Mouse (Mus musculus): ENCODE measurements around the gene Phlda1. TPM values are rescaled to one million over a fixed set of nuclear protein-coding genes. Genes with fewer than 3 reads are reported as not detected.
"Not testable (repeated sequence)": the region's sequence is repeated elsewhere in the genome, so short reads cannot be mapped to it uniquely, and the experiment has no call there.

The Phlda1 gene
- polyA plus RNA-seq, 1 experiment from 2014 or later: 23.2 TPM

DNA sequence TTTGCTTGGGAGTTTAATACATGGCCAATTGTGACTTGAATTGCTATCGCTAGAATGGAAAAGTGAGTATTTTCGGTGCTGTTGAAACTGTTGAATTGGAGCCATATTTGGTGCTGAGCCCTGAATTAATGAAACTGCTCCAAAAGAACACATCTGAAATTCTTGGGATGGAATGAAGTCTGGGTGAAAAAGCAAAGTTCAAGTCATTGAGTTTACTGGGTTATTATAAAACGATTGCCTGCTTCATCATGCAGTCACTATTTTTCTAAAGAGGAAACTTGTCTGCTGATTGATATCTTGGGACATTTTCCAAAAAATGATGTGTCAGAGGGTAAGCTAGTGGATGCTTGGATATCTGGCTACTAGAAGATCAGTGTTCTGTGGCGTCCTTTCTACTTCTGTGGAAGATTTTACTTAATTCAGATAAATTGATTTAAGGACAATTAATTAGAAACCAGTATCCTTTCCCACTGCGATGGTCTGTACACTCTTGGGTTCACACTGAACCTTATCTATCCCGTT lies 29.0 kb upstream of the Phlda1 start:
- no peaks in the 10 kb centered on the region for H3K9me3 ChIP-seq (replicated peaks)
- WGBS: 87% methylated on average over 6 of the region's 6 CpGs
- H3K36me3 ChIP-seq (ENCODE audit: poor library complexity, severe bottlenecking): peaks cover 11% of the 10 kb centered on the region
- peak overlapping the region; percentile 33; the same call in 1 of the 2 replicates for H3K4me2 ChIP-seq
- H3K4me3 ChIP-seq: no peak overlapping the region
- no peaks in the 10 kb centered on the region for H3K27me3 ChIP-seq
- H3K4me1 ChIP-seq: peaks cover 51% of the 10 kb centered on the region
- H3K9ac ChIP-seq: no peak overlapping the region
- H3K27ac ChIP-seq: no peak overlapping the region
- ATAC-seq: no peak

DNA sequence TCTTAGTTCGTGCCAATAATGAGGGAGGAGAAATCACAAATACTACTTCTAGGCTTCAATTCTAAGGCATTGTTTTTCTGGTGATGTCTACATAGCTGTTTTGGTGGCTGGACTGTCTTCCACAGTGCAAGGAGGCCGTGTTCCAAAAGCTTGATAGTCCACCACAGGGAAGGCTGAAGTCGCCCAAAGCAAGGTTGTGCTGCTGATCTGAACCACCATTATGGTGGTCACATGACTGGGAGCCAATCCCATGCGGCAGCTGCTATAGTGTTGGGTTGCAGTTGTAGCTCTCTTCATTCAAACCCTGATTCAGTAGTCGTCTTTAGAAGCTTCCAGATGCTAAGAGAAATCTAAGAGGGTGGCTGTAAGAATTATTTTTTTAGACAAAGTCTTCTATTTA lies 26.5 kb upstream of the Phlda1 start:
- H3K4me3 ChIP-seq: no peak overlapping the region
- H3K9me3 ChIP-seq (replicated peaks): no peaks in the 10 kb centered on the region
- WGBS: 82% methylated on average over 5 of the region's 5 CpGs
- H3K27ac ChIP-seq: no peak overlapping the region
- H3K4me2 ChIP-seq: no peak overlapping the region
- H3K36me3 ChIP-seq (ENCODE audit: poor library complexity, severe bottlenecking): peaks cover 33% of the 10 kb centered on the region
- no peak for ATAC-seq
- H3K9ac ChIP-seq: no peak overlapping the region
- no peaks in the 10 kb centered on the region for H3K27me3 ChIP-seq
- peaks cover 44% of the 10 kb centered on the region for H3K4me1 ChIP-seq

DNA sequence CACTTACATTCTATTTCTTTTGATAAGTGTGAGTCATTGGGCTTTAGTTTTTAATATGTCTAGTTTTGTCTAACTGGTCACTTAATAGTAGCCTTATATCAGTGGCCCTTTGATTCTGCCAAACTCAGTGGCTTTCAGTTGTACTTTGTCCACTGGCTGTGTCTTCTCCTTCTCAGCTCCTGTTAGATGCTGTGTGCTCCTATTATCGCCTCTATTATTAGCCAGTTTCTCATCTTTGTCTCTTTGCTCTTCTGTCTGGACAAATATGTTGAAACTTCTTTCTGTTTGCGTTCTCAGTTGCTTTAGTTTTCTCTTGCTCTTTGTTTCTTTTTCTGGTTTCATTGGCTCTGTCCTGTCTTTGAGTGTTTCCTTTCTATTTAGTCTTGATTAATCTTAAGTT lies 23.4 kb upstream of the Phlda1 start:
- H3K9me3 ChIP-seq (replicated peaks): no peaks in the 10 kb centered on the region
- H3K36me3 ChIP-seq (ENCODE audit: poor library complexity, severe bottlenecking): peaks cover 56% of the 10 kb centered on the region
- H3K27me3 ChIP-seq: no peaks in the 10 kb centered on the region
- no peak overlapping the region for H3K4me3 ChIP-seq
- no peak overlapping the region for H3K27ac ChIP-seq
- H3K9ac ChIP-seq: no peak overlapping the region
- H3K4me2 ChIP-seq: no peak overlapping the region
- 95% methylated on average over 2 of the region's 2 CpGs for WGBS
- no peak for ATAC-seq
- peaks cover 16% of the 10 kb centered on the region; the same call in 1 of the 2 replicates for H3K4me1 ChIP-seq

DNA sequence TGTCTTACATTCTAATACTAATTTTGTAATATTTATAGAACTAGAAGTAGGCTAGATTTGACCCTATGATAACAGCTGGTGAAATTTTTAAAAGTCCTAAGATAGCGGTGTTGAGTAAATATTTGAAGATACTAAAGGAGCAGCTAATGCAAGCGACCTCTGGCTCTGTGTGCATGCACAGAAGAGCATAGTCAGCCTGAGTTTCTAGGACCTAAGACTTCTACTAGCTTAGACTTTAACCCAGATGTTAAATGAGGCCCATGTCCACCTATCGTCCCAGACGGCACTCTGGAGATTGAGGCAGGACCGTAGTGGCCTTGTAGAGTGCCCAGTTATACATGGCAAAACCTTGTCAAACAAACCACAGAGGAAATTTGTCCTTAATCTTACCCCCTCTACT lies 22.0 kb upstream of the Phlda1 start:
- H3K9ac ChIP-seq: no peak overlapping the region
- no peak for ATAC-seq
- peaks cover 68% of the 10 kb centered on the region for H3K36me3 ChIP-seq (ENCODE audit: poor library complexity, severe bottlenecking)
- no peak overlapping the region for H3K27ac ChIP-seq
- H3K4me3 ChIP-seq: no peak overlapping the region
- H3K4me1 ChIP-seq: peaks cover 11% of the 10 kb centered on the region; the same call in 1 of the 2 replicates
- no peaks in the 10 kb centered on the region for H3K27me3 ChIP-seq
- H3K9me3 ChIP-seq (replicated peaks): no peaks in the 10 kb centered on the region
- H3K4me2 ChIP-seq: no peak overlapping the region
- 88% methylated on average over 5 of the region's 5 CpGs for WGBS

DNA sequence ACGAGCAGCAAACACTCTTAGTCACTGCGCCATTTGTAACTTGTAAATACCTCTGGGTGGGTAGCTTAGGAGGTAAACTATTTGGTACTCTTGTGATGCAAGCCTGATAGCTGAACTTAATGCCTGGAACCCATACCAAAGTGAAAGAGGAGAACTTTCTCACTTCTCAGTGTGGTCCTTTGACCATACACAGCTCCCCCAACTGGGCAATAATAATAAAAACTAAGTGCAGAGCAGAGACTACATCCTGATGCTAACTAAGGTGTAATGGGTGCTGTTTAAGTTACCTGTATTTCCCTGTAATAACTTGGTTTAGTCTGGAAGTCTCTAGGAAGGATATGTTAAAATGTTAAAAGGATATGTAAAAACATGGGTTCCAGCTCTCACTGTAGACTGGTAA lies 17.3 kb upstream of the Phlda1 start:
- Histone ChIP-seq H3K4me3 (no peak overlapping the region), H3K9me3 (replicated peaks) (no peaks in the 10 kb centered on the region), H3K9ac (no peak overlapping the region), H3K36me3 (ENCODE audit: poor library complexity, severe bottlenecking) (peaks cover 72% of the 10 kb centered on the region), H3K27ac (no peak overlapping the region), H3K4me1 (no peaks in the 10 kb centered on the region), H3K4me2 (no peak overlapping the region), H3K27me3 (no peaks in the 10 kb centered on the region)
- no peak for ATAC-seq
- 89% methylated on average over 2 of the region's 2 CpGs for WGBS

DNA sequence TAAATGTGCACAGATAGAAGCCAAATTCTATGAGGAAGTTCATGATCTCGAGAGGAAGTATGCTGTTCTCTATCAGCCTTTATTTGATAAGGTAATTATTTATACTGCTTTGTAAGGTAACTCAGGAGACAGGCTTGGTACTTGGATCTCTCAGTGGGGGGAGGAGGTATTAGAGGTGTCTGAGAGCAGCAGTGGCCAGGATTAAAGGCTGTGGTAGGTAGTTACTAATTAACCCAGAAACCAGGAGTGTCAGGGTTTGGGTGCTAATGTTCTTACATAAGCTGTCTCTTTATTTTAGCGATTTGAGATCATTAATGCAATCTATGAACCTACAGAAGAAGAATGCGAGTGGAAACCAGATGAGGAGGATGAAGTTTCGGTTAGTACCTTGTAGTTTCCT lies 16.0 kb upstream of the Phlda1 start:
- H3K27ac ChIP-seq; H3K4me1 ChIP-seq; H3K9me3 ChIP-seq (replicated peaks); H3K9ac ChIP-seq; H3K4me3 ChIP-seq; ATAC-seq; H3K27me3 ChIP-seq; H3K4me2 ChIP-seq: not testable (repeated sequence)
- 87% methylated on average over 4 of the region's 4 CpGs for WGBS
- H3K36me3 ChIP-seq (ENCODE audit: poor library complexity, severe bottlenecking): peaks cover 72% of the 10 kb centered on the region

DNA sequence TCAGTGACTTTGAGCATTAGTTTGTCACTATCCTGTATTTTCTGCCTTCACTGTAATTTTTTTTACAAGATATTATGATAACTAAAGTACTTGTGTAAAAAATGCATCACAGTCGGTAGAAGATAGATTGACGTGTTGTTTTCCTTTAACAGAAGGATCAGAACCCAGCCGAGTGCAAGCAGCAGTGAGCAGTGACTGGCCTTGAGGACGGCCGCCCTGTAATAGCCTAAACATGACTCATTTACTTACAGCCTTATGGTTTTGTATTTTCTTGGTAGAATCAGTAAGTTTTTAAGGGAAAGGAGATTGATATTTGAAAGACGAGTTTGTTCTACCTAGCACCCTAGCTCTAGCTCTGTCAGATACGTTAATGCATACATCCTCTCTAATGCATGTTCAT lies 10.2 kb upstream of the Phlda1 start:
- no peaks in the 10 kb centered on the region for H3K4me1 ChIP-seq
- H3K9me3 ChIP-seq (replicated peaks): no peaks in the 10 kb centered on the region
- peaks cover 64% of the 10 kb centered on the region for H3K36me3 ChIP-seq (ENCODE audit: poor library complexity, severe bottlenecking)
- H3K27ac ChIP-seq: no peak overlapping the region
- H3K4me3 ChIP-seq: no peak overlapping the region
- ATAC-seq: no peak
- H3K27me3 ChIP-seq: no peaks in the 10 kb centered on the region
- WGBS: 93% methylated on average over 7 of the region's 7 CpGs
- H3K9ac ChIP-seq: no peak overlapping the region
- no peak overlapping the region for H3K4me2 ChIP-seq

DNA sequence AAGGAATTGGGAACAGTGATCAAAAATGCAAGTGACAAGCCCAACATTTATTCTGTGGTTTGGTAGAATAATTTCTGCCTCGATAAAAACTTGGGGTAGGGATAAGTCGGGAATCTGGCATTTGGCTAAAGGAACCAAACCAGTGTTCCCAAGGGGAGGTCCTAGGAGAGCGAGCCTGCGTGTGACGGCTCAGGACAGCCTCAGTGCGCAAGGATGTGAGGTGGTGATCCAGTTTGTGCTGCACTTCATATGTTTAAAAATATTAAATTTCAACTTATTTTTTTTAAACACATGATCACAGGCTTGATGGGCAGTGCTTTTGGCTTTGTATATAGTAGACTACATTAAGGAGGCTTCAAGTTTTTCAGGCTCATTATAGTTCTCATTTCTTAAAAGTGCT lies 6.2 kb upstream of the Phlda1 start:
- Histone ChIP-seq H3K9me3 (replicated peaks) (no peaks in the 10 kb centered on the region), H3K4me3 (no peak overlapping the region), H3K27me3 (no peaks in the 10 kb centered on the region), H3K4me2 (no peak overlapping the region), H3K9ac (no peak overlapping the region), H3K36me3 (ENCODE audit: poor library complexity, severe bottlenecking) (peaks cover 34% of the 10 kb centered on the region), H3K4me1 (no peaks in the 10 kb centered on the region), H3K27ac (no peak overlapping the region)
- 73% methylated on average over 6 of the region's 6 CpGs for WGBS
- ATAC-seq: no peak

DNA sequence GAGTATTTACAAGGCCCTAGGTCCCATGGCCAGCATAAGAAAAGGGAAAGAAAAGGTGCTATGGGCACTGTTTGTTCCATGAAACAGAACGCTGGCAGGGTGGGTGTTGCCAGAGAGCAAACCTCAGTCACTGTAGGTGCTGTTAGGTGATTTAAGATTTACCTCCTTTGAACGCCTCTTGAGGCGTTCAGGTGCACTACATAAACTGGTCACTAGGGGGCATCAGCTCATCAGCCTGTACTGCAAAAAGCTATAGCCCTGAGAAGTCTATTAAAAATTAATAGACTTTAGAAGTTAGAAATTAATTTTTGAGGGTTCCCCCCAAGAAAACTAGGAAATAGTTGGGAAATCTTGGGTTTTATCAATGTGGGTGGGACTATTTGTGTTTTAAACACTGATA lies 3.0 kb upstream of the Phlda1 start:
- peaks cover 10% of the 10 kb centered on the region for H3K36me3 ChIP-seq (ENCODE audit: poor library complexity, severe bottlenecking)
- peaks cover 12% of the 10 kb centered on the region; the same call in 1 of the 2 replicates for H3K4me1 ChIP-seq
- no peak for ATAC-seq
- H3K27me3 ChIP-seq: no peaks in the 10 kb centered on the region
- no peak overlapping the region for H3K9ac ChIP-seq
- H3K4me3 ChIP-seq: no peak overlapping the region
- no peak overlapping the region for H3K27ac ChIP-seq
- H3K4me2 ChIP-seq: no peak overlapping the region
- WGBS: 0% methylated on average over 3 of the region's 3 CpGs
- H3K9me3 ChIP-seq (replicated peaks): no peaks in the 10 kb centered on the region

DNA sequence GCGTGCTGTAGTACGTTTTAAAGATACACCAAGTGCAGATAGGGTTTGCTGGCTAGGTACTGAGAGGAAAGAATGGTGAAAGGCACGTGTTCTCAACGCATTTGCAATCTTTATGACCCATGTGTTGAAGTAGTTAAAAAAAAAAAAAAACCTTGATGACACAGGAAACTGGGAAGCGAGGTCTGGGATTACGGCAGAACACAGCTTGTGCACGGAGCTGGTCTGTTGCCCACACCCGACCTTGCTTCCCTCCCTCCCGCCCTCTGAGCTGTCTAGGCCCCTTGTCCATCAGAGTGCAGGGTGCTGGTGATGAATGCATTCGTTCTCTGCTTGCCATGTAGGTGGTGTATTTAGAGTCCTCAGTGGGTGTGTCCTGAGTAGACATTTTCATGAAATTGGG lies 2.4 kb upstream of the Phlda1 start:
- no peak overlapping the region for H3K4me3 ChIP-seq
- no peak overlapping the region for H3K4me2 ChIP-seq
- no peak overlapping the region for H3K27ac ChIP-seq
- H3K4me1 ChIP-seq: peaks cover 16% of the 10 kb centered on the region
- no peaks in the 10 kb centered on the region for H3K9me3 ChIP-seq (replicated peaks)
- WGBS: 59% methylated on average over 10 of the region's 10 CpGs
- H3K27me3 ChIP-seq: no peaks in the 10 kb centered on the region
- no peak for ATAC-seq
- no peak overlapping the region for H3K9ac ChIP-seq
- H3K36me3 ChIP-seq (ENCODE audit: poor library complexity, severe bottlenecking): peaks cover 3% of the 10 kb centered on the region; the same call in 1 of the 2 replicates

DNA sequence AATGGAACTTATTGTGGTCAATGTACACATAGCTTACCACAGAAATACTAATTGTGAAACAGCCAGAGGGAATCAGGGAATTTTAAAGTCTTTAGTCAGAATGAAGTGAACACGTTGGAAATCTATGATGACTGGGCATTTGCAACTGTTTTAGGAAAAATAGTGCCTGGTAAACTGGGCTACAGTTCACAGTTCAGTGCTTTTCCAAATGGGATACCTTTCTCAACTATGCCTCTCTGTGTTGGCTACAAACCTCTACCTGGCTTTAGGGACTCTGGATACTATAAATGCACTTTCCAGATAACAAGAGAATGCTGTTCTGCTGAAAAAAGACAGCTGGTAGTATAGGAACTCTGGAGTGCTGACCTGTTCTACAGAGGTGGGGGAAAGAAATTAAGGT lies 1.5 kb upstream of the Phlda1 start:
- WGBS: 71% methylated on average over 1 of the region's 1 CpGs
- Histone ChIP-seq H3K36me3 (ENCODE audit: poor library complexity, severe bottlenecking) (no peaks in the 10 kb centered on the region), H3K27ac (no peak overlapping the region), H3K27me3 (no peaks in the 10 kb centered on the region), H3K4me1 (peaks cover 21% of the 10 kb centered on the region), H3K9ac (no peak overlapping the region), H3K4me3 (no peak overlapping the region), H3K9me3 (replicated peaks) (no peaks in the 10 kb centered on the region), H3K4me2 (no peak overlapping the region)
- ATAC-seq: no peak

DNA sequence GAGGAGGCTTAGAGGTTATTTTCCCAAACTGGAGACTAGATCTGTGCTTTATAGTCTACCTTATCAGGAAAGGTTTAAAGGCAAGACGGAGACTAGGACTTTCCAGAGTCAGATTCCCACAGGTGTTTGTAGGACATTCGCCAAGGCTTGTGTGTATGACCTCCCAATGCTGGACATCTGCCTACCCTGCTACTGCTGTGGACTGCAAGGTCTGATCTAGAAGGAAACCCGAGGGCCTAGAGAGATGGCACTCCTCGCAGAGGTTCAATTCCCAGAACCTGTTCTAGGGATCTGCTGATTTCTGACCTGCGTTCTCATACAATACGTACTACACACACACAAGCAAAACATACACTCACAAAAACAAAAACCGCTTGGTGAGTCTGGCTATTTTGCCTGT lies 680 bp upstream of the Phlda1 start:
- Histone ChIP-seq H3K4me2 (peak overlapping the region; percentile 66), H3K27ac (no peak overlapping the region), H3K4me1 (peaks cover 21% of the 10 kb centered on the region), H3K27me3 (0 out of 2 replicates have a peak, but pooled peaks cover 2% of the 10 kb centered on the region), H3K4me3 (peak overlapping the region; percentile 80; the same call in 1 of the 2 replicates), H3K9ac (no peak overlapping the region), H3K9me3 (replicated peaks) (no peaks in the 10 kb centered on the region), H3K36me3 (ENCODE audit: poor library complexity, severe bottlenecking) (no peaks in the 10 kb centered on the region)
- 57% methylated on average over 7 of the region's 7 CpGs for WGBS
- ATAC-seq: no peak

DNA sequence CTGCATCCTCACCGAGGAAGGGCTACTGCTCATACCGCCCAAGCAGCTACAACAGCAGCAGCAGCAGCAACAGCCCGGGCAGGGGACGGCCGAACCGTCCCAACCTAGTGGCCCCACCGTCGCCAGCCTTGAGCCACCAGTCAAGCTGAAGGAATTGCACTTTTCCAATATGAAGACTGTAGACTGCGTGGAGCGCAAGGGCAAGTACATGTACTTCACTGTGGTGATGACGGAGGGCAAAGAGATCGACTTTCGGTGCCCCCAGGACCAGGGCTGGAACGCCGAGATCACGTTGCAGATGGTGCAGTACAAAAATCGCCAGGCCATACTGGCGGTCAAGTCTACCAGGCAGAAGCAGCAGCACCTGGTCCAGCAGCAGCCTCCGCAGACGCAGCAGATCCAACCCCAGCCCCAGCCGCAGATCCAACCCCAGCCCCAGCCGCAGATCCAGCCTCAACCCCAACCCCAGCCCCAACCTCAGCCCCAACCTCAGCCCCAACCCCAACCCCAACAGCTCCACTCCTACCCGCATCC lies 907 bp downstream of the Phlda1 start:
- Histone ChIP-seq H3K4me2 (peak overlapping the region; percentile 66), H3K27ac (peak overlapping the region; percentile 91), H3K36me3 (ENCODE audit: poor library complexity, severe bottlenecking) (no peaks in the 10 kb centered on the region), H3K9me3 (replicated peaks) (no peaks in the 10 kb centered on the region), H3K27me3 (peaks cover 3% of the 10 kb centered on the region; the same call in 1 of the 2 replicates), H3K4me3 (peak overlapping the region; percentile 80), H3K9ac (peak overlapping the region; percentile 91), H3K4me1 (peaks cover 21% of the 10 kb centered on the region)
- ATAC-seq: peak; percentile 44
- under 1% methylated on average over 22 of the region's 23 CpGs for WGBS
